26 mouse cellular contexts compared by ENCODE assay signal in genomic region chr4:153321085-153321484, GRCm38 (mm10).
DNase-seq lines count a peak whose midpoint lies in the region; ATAC-seq lines count a peak whose summit lies in the region.
"Had no signal": no experiment of that assay in that cellular context is flagged by ENCODE, and none has a peak within 500 bp of the region (broad histone marks: within the 10 kb centered on the region; RNA-seq: fewer than 3 reads in every experiment).

No protein-coding gene starts in this region.

- H3K27me3 ChIP-seq in forebrain, embryonic 15.5 days: no peaks in the 10 kb centered on the region
- H3K27me3 ChIP-seq in forebrain, embryonic 12.5 days: no peaks in the 10 kb centered on the region
- no peaks in the 10 kb centered on the region for H3K27me3 ChIP-seq in megakaryocyte, embryonic 14.5 days (replicated peaks)
- H3K27me3 ChIP-seq in midbrain, embryonic 16.5 days (ENCODE audit: control insufficient read depth, insufficient read depth, low read depth, low read length): no peaks in the 10 kb centered on the region
- no peaks in the 10 kb centered on the region for H3K27me3 ChIP-seq in kidney, embryonic 15.5 days
- H3K27me3 ChIP-seq: embryonic facial prominence, embryonic 13.5 days; intestine, embryonic 15.5 days; liver, embryonic 15.5 days; lung, embryonic 15.5 days; midbrain, embryonic 12.5 days had no signal

- ATAC-seq in forebrain, embryonic 15.5 days (replicated peaks): 0 out of 2 replicates have a peak, but pooled peaks have one; percentile 46
- no peak for ATAC-seq in forebrain, embryonic 12.5 days (ENCODE audit: low FRiP score)
- no peak for ATAC-seq in megakaryocyte, adult 5-6 weeks (ENCODE audit: poor library complexity, severe bottlenecking)
- ATAC-seq in midbrain, embryonic 16.5 days: peak; percentile 65
- ATAC-seq in kidney, embryonic 15.5 days (replicated peaks; ENCODE audit: low FRiP score): no peak
- ATAC-seq: intestine, embryonic 15.5 days had no signal

- no peaks in the 10 kb centered on the region for H3K9me3 ChIP-seq in forebrain, embryonic 15.5 days
- H3K9me3 ChIP-seq in forebrain, embryonic 12.5 days: 0 out of 2 replicates have a peak, but pooled peaks cover 4% of the 10 kb centered on the region
- H3K9me3 ChIP-seq in megakaryocyte, embryonic 14.5 days: peaks cover 98% of the 10 kb centered on the region
- H3K9me3 ChIP-seq in midbrain, embryonic 16.5 days (replicated peaks; ENCODE audit: control insufficient read depth, low read length, poor library complexity, severe bottlenecking): no peaks in the 10 kb centered on the region
- no peaks in the 10 kb centered on the region for H3K9me3 ChIP-seq in kidney, embryonic 15.5 days (replicated peaks)
- H3K9me3 ChIP-seq: embryonic facial prominence, embryonic 13.5 days; heart, embryonic 10.5 days; intestine, embryonic 15.5 days; limb, embryonic 10.5 days; lung, embryonic 15.5 days; midbrain, embryonic 12.5 days had no signal

- H3K4me3 ChIP-seq in forebrain, embryonic 15.5 days: no peak overlapping the region
- no peak overlapping the region for H3K4me3 ChIP-seq in forebrain, embryonic 12.5 days (replicated peaks)
- H3K4me3 ChIP-seq in megakaryocyte, embryonic 14.5 days (replicated peaks): peak overlapping the region; percentile 39
- no peak overlapping the region; the same call in 1 of the 2 replicates for H3K4me3 ChIP-seq in midbrain, embryonic 16.5 days (ENCODE audit: low read depth, low read length)
- H3K4me3 ChIP-seq in kidney, embryonic 15.5 days (replicated peaks): no peak overlapping the region
- H3K4me3 ChIP-seq: embryonic facial prominence, embryonic 13.5 days; heart, embryonic 10.5 days; intestine, embryonic 15.5 days; layer of hippocampus, adult 2 months; limb, embryonic 10.5 days; liver, embryonic 15.5 days; lung, embryonic 15.5 days; midbrain, embryonic 12.5 days had no signal

- WGBS in forebrain, embryonic 15.5 days: 51% methylated on average over 10 of the region's 10 CpGs
- WGBS in forebrain, embryonic 12.5 days: 74% methylated on average over 10 of the region's 10 CpGs
- 51% methylated on average over 10 of the region's 10 CpGs for WGBS in midbrain, embryonic 16.5 days
- WGBS in kidney, embryonic 15.5 days: 65% methylated on average over 10 of the region's 10 CpGs

- no peaks in the 10 kb centered on the region for H3K36me3 ChIP-seq in forebrain, embryonic 15.5 days
- no peaks in the 10 kb centered on the region for H3K36me3 ChIP-seq in forebrain, embryonic 12.5 days (replicated peaks)
- no peaks in the 10 kb centered on the region for H3K36me3 ChIP-seq in megakaryocyte, embryonic 14.5 days (replicated peaks; ENCODE audit: low read length)
- no peaks in the 10 kb centered on the region for H3K36me3 ChIP-seq in midbrain, embryonic 16.5 days (ENCODE audit: control insufficient read depth, insufficient read depth, low read length)
- H3K36me3 ChIP-seq in kidney, embryonic 15.5 days: no peaks in the 10 kb centered on the region
- H3K36me3 ChIP-seq: embryonic facial prominence, embryonic 13.5 days; heart, embryonic 10.5 days; intestine, embryonic 15.5 days; limb, embryonic 10.5 days; liver, embryonic 15.5 days; lung, embryonic 15.5 days; midbrain, embryonic 12.5 days had no signal

- DNase-seq in brain, adult 2 months (ENCODE audit: low read depth, low spot score): peak; percentile 59
- DNase-seq in testis, postnatal 10 days (ENCODE audit: low spot score): no peak
- DNase-seq: adrenal gland, postnatal 14 days; cerebellum, adult 11 months; cerebellum, postnatal 36 days; embryo, embryonic 11 days; heart, postnatal 4 days; kidney, adult 9 months; kidney, postnatal 25 days; liver; lung, postnatal 36 days; thymus, postnatal 14 days had no signal

- H3K27ac ChIP-seq in forebrain, embryonic 15.5 days (replicated peaks): peak overlapping the region; percentile 65
- H3K27ac ChIP-seq in forebrain, embryonic 12.5 days: no peak overlapping the region
- H3K27ac ChIP-seq in midbrain, embryonic 16.5 days (ENCODE audit: low read length): peak overlapping the region; percentile 48
- H3K27ac ChIP-seq in kidney, embryonic 15.5 days: no peak overlapping the region
- H3K27ac ChIP-seq: embryonic facial prominence, embryonic 13.5 days; heart, embryonic 10.5 days; intestine, embryonic 15.5 days; layer of hippocampus, adult 2 months; limb, embryonic 10.5 days; liver, embryonic 15.5 days; lung, embryonic 15.5 days; midbrain, embryonic 12.5 days had no signal

- no peak overlapping the region for H3K9ac ChIP-seq in forebrain, embryonic 15.5 days (replicated peaks)
- H3K9ac ChIP-seq in forebrain, embryonic 12.5 days: no peak overlapping the region
- no peak overlapping the region for H3K9ac ChIP-seq in midbrain, embryonic 16.5 days (ENCODE audit: low read depth, low read length)
- H3K9ac ChIP-seq in kidney, embryonic 15.5 days: no peak overlapping the region
- H3K9ac ChIP-seq: embryonic facial prominence, embryonic 13.5 days; intestine, embryonic 15.5 days; liver, embryonic 15.5 days; lung, embryonic 15.5 days; midbrain, embryonic 12.5 days had no signal

- H3K4me2 ChIP-seq in forebrain, embryonic 15.5 days (replicated peaks): no peak overlapping the region
- no peak overlapping the region for H3K4me2 ChIP-seq in forebrain, embryonic 12.5 days
- H3K4me2 ChIP-seq in midbrain, embryonic 16.5 days (ENCODE audit: low read length): peak overlapping the region; percentile 19
- no peak overlapping the region for H3K4me2 ChIP-seq in kidney, embryonic 15.5 days
- H3K4me2 ChIP-seq: embryonic facial prominence, embryonic 13.5 days; intestine, embryonic 15.5 days; liver, embryonic 15.5 days; lung, embryonic 15.5 days; midbrain, embryonic 12.5 days had no signal

- 0 out of 2 replicates have a peak, but pooled peaks cover 4% of the 10 kb centered on the region for H3K4me1 ChIP-seq in forebrain, embryonic 15.5 days
- 0 out of 2 replicates have a peak, but pooled peaks cover 3% of the 10 kb centered on the region for H3K4me1 ChIP-seq in forebrain, embryonic 12.5 days
- no peaks in the 10 kb centered on the region for H3K4me1 ChIP-seq in megakaryocyte, embryonic 14.5 days
- peaks cover 9% of the 10 kb centered on the region for H3K4me1 ChIP-seq in midbrain, embryonic 16.5 days (ENCODE audit: control insufficient read depth, insufficient read depth, low read length)
- peaks cover 8% of the 10 kb centered on the region; the same call in 1 of the 2 replicates for H3K4me1 ChIP-seq in kidney, embryonic 15.5 days
- H3K4me1 ChIP-seq: embryonic facial prominence, embryonic 13.5 days; intestine, embryonic 15.5 days; liver, embryonic 15.5 days; lung, embryonic 15.5 days; midbrain, embryonic 12.5 days had no signal

Comparison
In these comparisons a context has a peak if more than half of its experiments do, and no peak if none do; other contexts are left out.
1. ATAC-seq: peak in forebrain, embryonic 15.5 days (single experiment) and midbrain, embryonic 16.5 days (single experiment); none in forebrain, embryonic 12.5 days (single experiment), megakaryocyte, adult 5-6 weeks (single experiment) and kidney, embryonic 15.5 days (single experiment).
2. H3K27ac ChIP-seq: peak in forebrain, embryonic 15.5 days (single experiment) and midbrain, embryonic 16.5 days (single experiment); none in forebrain, embryonic 12.5 days (single experiment) and kidney, embryonic 15.5 days (single experiment).